Mouse (Mus musculus) CH12.LX (cell line): ENCODE data around the gene Map2.

Experiments
- CHD2 ChIP-seq: IDR thresholded peaks from 2 replicates; pipeline ENCODE4 v1.6.1; 2011; ENCODE audit warnings: low read length, improper control_type of control experiment
- CTCF ChIP-seq, 2 experiments: IDR thresholded peaks in 1 of 2; conservative IDR thresholded peaks in 1 of 2; 2 replicates each; pipeline ENCODE4 v1.5.1; 2011 to 2012; ENCODE audit warnings: low read depth in 2 of 2, low read length in 2 of 2, improper control_type of control experiment in 1 of 2, inconsistent platforms in 1 of 2, mild to moderate bottlenecking in 1 of 2, moderate library complexity in 1 of 2
- ELF1 ChIP-seq: IDR thresholded peaks from 2 replicates; pipeline ENCODE4 v1.6.1; 2014; ENCODE audit warnings: low read depth, mild to moderate bottlenecking, inconsistent platforms, low read length, improper control_type of control experiment
- EP300 ChIP-seq: IDR thresholded peaks from 2 replicates; pipeline ENCODE4 v1.6.1; 2011; ENCODE audit warnings: low read length, improper control_type of control experiment
- HCFC1 ChIP-seq: IDR thresholded peaks from 2 replicates; pipeline ENCODE4 v1.6.1; 2012; ENCODE audit warnings: low read depth, mild to moderate bottlenecking, inconsistent platforms, low read length, improper control_type of control experiment
- MAFK ChIP-seq: IDR thresholded peaks from 2 replicates; pipeline ENCODE4 v1.6.1; 2011; ENCODE audit warnings: low read length, improper control_type of control experiment; ENCODE audit not compliant: insufficient replicate concordance
- MAX ChIP-seq: IDR thresholded peaks from 2 replicates; pipeline ENCODE4 v1.6.1; 2011; ENCODE audit warnings: low read length, improper control_type of control experiment
- MYC ChIP-seq: IDR thresholded peaks from 2 replicates; pipeline ENCODE4 v1.6.1; 2011; ENCODE audit warnings: low read depth, mild to moderate bottlenecking, improper control_type of control experiment, low read length
- POLR2A ChIP-seq: IDR thresholded peaks from 2 replicates; pipeline ENCODE4 v1.6.1; 2011; ENCODE audit warnings: low read depth, mild to moderate bottlenecking, improper control_type of control experiment, low read length
- RAD21 ChIP-seq: IDR thresholded peaks from 2 replicates; pipeline ENCODE4 v1.6.1; 2011; ENCODE audit warnings: low read depth, mild to moderate bottlenecking, low read length, improper control_type of control experiment, moderate library complexity
- TCF12 ChIP-seq: IDR thresholded peaks from 2 replicates; pipeline ENCODE4 v1.6.1; 2014; ENCODE audit warnings: low read depth, mild to moderate bottlenecking, inconsistent platforms, low read length, improper control_type of control experiment
- USF2 ChIP-seq: conservative IDR thresholded peaks from 2 replicates; pipeline ENCODE4 v1.6.1; 2011; ENCODE audit warnings: low read depth, low read length, improper control_type of control experiment
- ZMIZ1 ChIP-seq: IDR thresholded peaks from 2 replicates; pipeline ENCODE4 v1.6.1; 2012; ENCODE audit warnings: low read depth, mild to moderate bottlenecking, inconsistent platforms, low read length, improper control_type of control experiment

DNA sequence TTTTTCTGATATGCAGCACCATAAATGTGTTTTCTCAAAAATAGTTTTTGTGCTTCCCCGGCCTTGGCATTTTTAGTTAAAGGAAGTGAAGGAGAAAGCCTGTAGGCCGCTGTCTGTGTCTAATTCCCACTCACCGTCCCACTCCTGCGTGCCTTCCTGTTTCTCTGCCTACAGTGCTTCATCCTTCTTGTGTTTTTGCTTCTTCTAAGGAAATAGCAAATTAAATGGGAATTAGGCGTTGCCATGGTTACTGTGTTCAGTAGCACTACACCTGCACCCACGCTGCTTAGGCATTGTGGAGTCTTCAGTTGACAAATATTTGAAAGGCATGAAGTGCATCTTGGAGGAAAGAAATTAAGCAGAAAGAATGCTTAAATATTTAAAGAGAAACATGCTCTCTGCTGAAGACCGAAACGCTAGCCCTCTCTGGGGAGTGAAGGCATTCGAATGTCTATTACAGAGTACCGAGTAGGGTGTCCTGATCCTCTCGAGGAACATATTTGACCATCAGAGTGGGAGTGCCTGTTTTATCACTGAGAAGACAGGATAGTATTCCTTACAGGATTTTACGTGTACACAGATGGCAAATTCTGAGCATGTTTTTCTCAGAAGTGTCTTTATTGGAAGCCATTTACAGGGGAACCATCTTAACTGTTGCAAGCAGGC lies 12.1 kb downstream of the Map2 start:
- no peak for TF ChIP-seq ZMIZ1
- no peak for TF ChIP-seq HCFC1
- TF ChIP-seq EP300, result no peak
- TF ChIP-seq CHD2, result no peak
- no peak for TF ChIP-seq MAFK
- no peak for TF ChIP-seq CTCF (conservative IDR thresholded peaks at IDR 0.05 in 1 of 2, IDR thresholded peaks at IDR 0.05 in 1 of 2; ENCODE audit: low read depth in 2 of 2, low read length in 2 of 2)
- no peak for TF ChIP-seq POLR2A
- no peak for TF ChIP-seq MAX
- TF ChIP-seq TCF12, result no peak
- no peak for TF ChIP-seq RAD21
- no peak for TF ChIP-seq ELF1
- TF ChIP-seq USF2, result no peak
- no peak for TF ChIP-seq MYC
